Mouse (Mus musculus): ENCODE data around the gene C330007P06Rik.

DNA sequence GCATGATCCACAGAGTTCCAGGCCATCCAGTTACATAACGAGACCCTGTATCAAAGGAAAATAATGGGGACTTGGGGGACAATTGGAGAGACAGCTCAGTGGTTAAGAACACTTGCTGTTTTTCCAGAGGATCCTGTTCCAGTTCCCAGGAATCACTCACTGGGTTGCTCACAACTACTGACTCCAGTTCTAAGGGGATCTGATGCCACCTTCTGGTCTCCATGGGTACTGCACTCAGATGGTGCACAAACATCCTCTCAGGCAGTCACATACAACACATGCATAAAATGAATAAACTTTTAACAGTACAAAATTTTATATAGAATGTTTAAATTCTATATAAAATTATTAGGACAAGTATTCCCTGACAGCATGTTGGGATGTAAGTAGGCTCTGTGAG lies 10.8 kb upstream of the C330007P06Rik start:
- TF ChIP-seq CTCF (IDR thresholded peaks at IDR 0.05; ENCODE audit: low read depth) (peak; percentile 66), EP300 (IDR thresholded peaks at IDR 0.05; ENCODE audit: low read depth) (no peak)

Data from liver, postnatal 0 days (tissue).